Mouse (Mus musculus) erythroblast, embryonic 14.5 days (primary cell): Measurements from ENCODE around the gene Rdh16.

Experiments used
- GATA1 ChIP-seq: IDR thresholded peaks from 2 replicates; pipeline ENCODE4 v1.6.1; 2012; ENCODE audit warnings: low read length, inconsistent platforms, mixed read lengths
- TAL1 ChIP-seq: IDR thresholded peaks from 3 replicates; pipeline ENCODE4 v1.6.1; 2012; ENCODE audit warnings: low read length, inconsistent platforms, mixed read lengths

DNA sequence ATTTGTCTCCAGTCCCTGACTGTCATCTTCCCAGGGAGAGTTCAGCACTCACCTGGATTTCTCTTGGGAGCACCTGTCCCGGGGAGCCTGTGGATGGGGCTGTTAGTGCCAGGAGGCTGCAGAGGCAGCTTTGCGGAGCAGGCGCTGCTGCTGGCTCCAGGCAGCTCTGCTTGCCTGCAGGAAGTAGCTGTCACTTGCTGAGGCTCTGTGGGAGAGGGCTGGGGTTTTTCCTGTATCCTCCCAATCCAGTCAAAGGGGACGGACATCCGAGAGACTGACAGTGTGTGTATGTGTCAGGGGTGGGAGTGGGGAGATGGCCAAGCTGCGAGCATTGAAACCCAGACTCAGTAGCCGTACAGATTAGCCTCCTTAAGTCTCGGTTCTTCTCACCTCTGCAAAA is 49.4 kb upstream of the Rdh16 start, which contains the start of gene Gpr182:
- TF ChIP-seq GATA1 (no peak), TAL1 (no peak)
